Mouse (Mus musculus): ENCODE measurements around the gene Gm8773. TPM values are rescaled to one million over a fixed set of nuclear protein-coding genes. Genes with fewer than 3 reads are reported as not detected.

Gene Gm8773
- polyA plus RNA-seq (2017; shearing (Covaris generic)) = not detected

GRCm38 (mm10) chr5:5573749-5574317 is at the start of gene Gm8773:
Gene Gm8773, plus strand, starts transcription at chr5:5573799.

DNA sequence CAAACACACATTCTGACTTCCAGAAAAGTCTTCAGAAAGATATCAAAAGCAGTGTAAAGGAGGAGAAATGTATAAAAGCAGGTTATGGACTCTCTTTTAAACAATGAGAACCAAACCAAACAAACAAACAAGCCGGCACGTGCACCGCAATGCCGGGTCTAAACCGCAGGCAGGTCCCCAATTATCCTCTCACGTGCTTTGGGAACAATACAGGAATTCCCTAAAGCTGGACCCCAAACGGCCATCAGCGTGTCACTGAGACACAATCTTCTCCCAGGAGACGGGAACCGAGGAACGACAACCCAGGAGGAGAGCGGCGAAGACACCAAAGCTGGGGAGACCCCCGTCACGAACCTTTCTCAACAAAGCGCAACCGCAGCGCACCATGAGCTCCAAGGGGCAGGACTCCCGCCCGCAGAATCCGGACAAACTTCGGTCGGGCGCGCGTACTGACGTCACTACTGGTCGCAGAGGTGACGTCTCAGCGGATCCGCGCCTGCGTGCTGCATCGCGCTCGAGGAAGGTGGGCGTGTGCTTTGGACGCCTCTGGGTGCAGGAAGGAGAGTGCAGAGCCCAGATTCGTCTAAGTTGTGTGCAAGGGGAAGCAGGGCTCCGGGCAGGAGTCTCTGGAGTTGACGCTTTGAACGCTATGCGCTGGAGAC is 14.4 kb upstream of the Gm8773 start, which contains the start of gene Gtpbp10:
TSS of gene Gtpbp10 (minus strand) at position 460 of the 662 bp plus-strand sequence.

Other genes starting within 250 kb of the Gm8773 start
- 0.49 TPM for gene Cdk14, start 153.5 kb upstream of the Gm8773 start, polyA plus RNA-seq (2017; shearing (Covaris generic))
- not detected for gene 1700015F17Rik, start 94.7 kb upstream of the Gm8773 start, polyA plus RNA-seq (2017; shearing (Covaris generic))
- 2.5 TPM for gene Cldn12, start 58.8 kb upstream of the Gm8773 start, polyA plus RNA-seq (2017; shearing (Covaris generic))
- gene Gtpbp10, start 14.3 kb upstream of the Gm8773 start, polyA plus RNA-seq (2017; shearing (Covaris generic)) = 12.0 TPM
- gene Cfap69, start 90.4 kb downstream of the Gm8773 start, polyA plus RNA-seq (2017; shearing (Covaris generic)) = not detected
- 0.37 TPM for gene Steap2, start 120.8 kb downstream of the Gm8773 start, polyA plus RNA-seq (2017; shearing (Covaris generic))
- gene Steap1, start 175.5 kb downstream of the Gm8773 start, polyA plus RNA-seq (2017; shearing (Covaris generic)) = 0.41 TPM

Data from effector memory CD4-positive, alpha-beta T cell, adult 7 months (primary cell).